Mouse (Mus musculus) liver, embryonic 14.5 days (tissue): ENCODE data around the gene Cks2. TPM values are rescaled to one million over a fixed set of nuclear protein-coding genes. Genes with fewer than 3 reads are reported as not detected.

Source experiments
- ATAC-seq: fragments of 200-750 bp; cut with Nextera tagmentation; 2 replicates; pipeline ENCODE4 v1.8.0; 2017; ENCODE audit warnings: moderate number of reproducible peaks, mild to moderate bottlenecking, moderate library complexity; ENCODE audit not compliant: insufficient read depth
- DNase-seq, 3 experiments: peaks; one replicate each; pipeline ENCODE4 v3.0.0-alpha.2; 2012 to 2013; ENCODE audit warnings: low read depth in 3 of 3, low spot score in 3 of 3
- H3K27ac ChIP-seq: fragments of 300-500 bp; sonication (generic); 2 replicates; pipeline ENCODE4 v1.5.1; 2014; ENCODE audit warnings: moderate library complexity, mild to moderate bottlenecking, control low read depth, inconsistent platforms
- H3K27me3 ChIP-seq: fragments of 300-500 bp; sonication (generic); 2 replicates; pipeline ENCODE4 v1.6.1; 2014; ENCODE audit warnings: mild to moderate bottlenecking, low read length, moderate library complexity; ENCODE audit not compliant: control insufficient read depth, insufficient read depth
- H3K36me3 ChIP-seq: fragments of 300-500 bp; sonication (generic); replicated peaks from 2 replicates; pipeline ENCODE4 v1.6.1; 2014; ENCODE audit warnings: low read depth; ENCODE audit not compliant: control insufficient read depth, insufficient read depth
- H3K4me1 ChIP-seq, 2 experiments: fragments of 200-500 bp in 1 of 2; fragments of 300-500 bp in 1 of 2; sonication (generic) in 1 of 2; replicated peaks; 2 replicates each; pipeline ENCODE4 v1.6.1; 2012 to 2014; ENCODE audit warnings: antibody characterized with exemption in 1 of 2, inconsistent platforms in 1 of 2, low read length in 1 of 2; ENCODE audit not compliant: control insufficient read depth in 2 of 2, insufficient read depth in 2 of 2
- H3K4me2 ChIP-seq: fragments of 300-500 bp; sonication (generic); 2 replicates; pipeline ENCODE4 v1.6.1; 2014; ENCODE audit warnings: low read depth, mild to moderate bottlenecking, control low read depth, moderate library complexity
- H3K4me3 ChIP-seq, 2 experiments: fragments of 200-500 bp in 1 of 2; fragments of 300-500 bp in 1 of 2; sonication (generic) in 1 of 2; 2 replicates each; pipeline ENCODE4 v1.5.1; 2012 to 2014; ENCODE audit warnings: low read depth in 2 of 2, low read length in 2 of 2, mild to moderate bottlenecking in 2 of 2, control low read depth in 1 of 2, inconsistent platforms in 1 of 2, moderate library complexity in 1 of 2; ENCODE audit not compliant: insufficient read depth in 1 of 2
- H3K9ac ChIP-seq: fragments of 300-500 bp; sonication (generic); replicated peaks from 2 replicates; pipeline ENCODE4 v1.6.1; 2014; ENCODE audit warnings: mild to moderate bottlenecking, control low read depth, moderate library complexity
- H3K9me3 ChIP-seq: fragments of 300-500 bp; sonication (generic); 2 replicates; pipeline ENCODE4 v1.6.1; 2016; ENCODE audit warnings: low read length, mixed read lengths; ENCODE audit not compliant: control insufficient read depth
- CTCF ChIP-seq: IDR thresholded peaks from 2 replicates; pipeline ENCODE4 v1.5.1; 2016; ENCODE audit warnings: antibody characterized with exemption, low read depth, control low read depth
- EP300 ChIP-seq: IDR thresholded peaks from 2 replicates; pipeline ENCODE4 v1.6.1; 2016; ENCODE audit warnings: antibody characterized with exemption, low read depth
- WGBS: fragments of 180-500 bp; shearing (Covaris S2); extraction: QIAGEN DNeasy Blood & Tissue Kit; methylation state at CpG from one replicate; pipeline ENCODE4 v1.1.7; 2014; ENCODE audit not compliant: insufficient replicate concordance; 5-methylcytosine and 5-hydroxymethylcytosine counted together
- polyA plus RNA-seq, 2 experiments: library from polyadenylated mRNA; depleted of rRNA in 1 of 2; stranded (reverse) in 1 of 2; unstranded in 1 of 2; fragments of >200 nt; fragmentation: Nextera tagmentation in 1 of 2; extraction: Ambion mirVana in 1 of 2; gene quantifications; 2 replicates each; pipeline versions ENCODE4 v1.2.1 to v1.2.3; 2012 to 2014

The Cks2 gene
- polyA plus RNA-seq, 2 experiments: 241 to 487 TPM

- no peak for TF ChIP-seq EP300
- no peak for TF ChIP-seq CTCF
- no peaks in the 10 kb centered on the region for H3K27me3 ChIP-seq
- H3K36me3 ChIP-seq: peaks cover 74% of the 10 kb centered on the region
- DNase-seq: no peak
- ATAC-seq: no peak
- no peaks in the 10 kb centered on the region for H3K9me3 ChIP-seq
- H3K27ac ChIP-seq: no peak overlapping the region
- WGBS: 87% methylated on average over 6 of the region's 6 CpGs
- no peak overlapping the region for H3K4me2 ChIP-seq
- H3K9ac ChIP-seq: no peak overlapping the region
- no peak overlapping the region for H3K4me3 ChIP-seq
- H3K4me1 ChIP-seq: peaks cover 7 to 15% of the 10 kb centered on the region in 2 experiments
These were observed 8.1 kb downstream of the Cks2 start for GRCm38 (mm10) chr13:51653159-51653558.

GRCm38 (mm10) chr13:51653961-51654360 is 8.9 kb downstream of the Cks2 start:
- WGBS: 85% methylated on average over 9 of the region's 9 CpGs
- Histone ChIP-seq H3K4me2 (no peak overlapping the region), H3K36me3 (peaks cover 79% of the 10 kb centered on the region), H3K9me3 (no peaks in the 10 kb centered on the region), H3K4me3 (no peak overlapping the region), H3K9ac (no peak overlapping the region), H3K27ac (no peak overlapping the region), H3K4me1 (peaks cover under 1 to 9% of the 10 kb centered on the region in 2 experiments), H3K27me3 (no peaks in the 10 kb centered on the region)
- ATAC-seq (no peak), DNase-seq (no peak)
- TF ChIP-seq CTCF: no peak
- no peak for TF ChIP-seq EP300

GRCm38 (mm10) chr13:51656516-51657235 is 11.6 kb downstream of the Cks2 start:
- H3K36me3 ChIP-seq: peaks cover 86% of the 10 kb centered on the region
- no peak overlapping the region for H3K27ac ChIP-seq
- no peak overlapping the region for H3K4me2 ChIP-seq
- DNase-seq: no peak
- H3K9me3 ChIP-seq: no peaks in the 10 kb centered on the region
- no peaks in the 10 kb centered on the region for H3K27me3 ChIP-seq
- ATAC-seq: no peak
- TF ChIP-seq EP300 (no peak), CTCF (no peak)
- peaks cover 0 to 4% of the 10 kb centered on the region in 2 experiments; a peak in 2 of 4 replicates for H3K4me1 ChIP-seq
- 89% methylated on average over 13 of the region's 13 CpGs for WGBS
- H3K4me3 ChIP-seq: no peak overlapping the region
- H3K9ac ChIP-seq: no peak overlapping the region

- H3K27me3 ChIP-seq: no peaks in the 10 kb centered on the region
- H3K4me2 ChIP-seq: no peak overlapping the region
- peaks cover 93% of the 10 kb centered on the region for H3K36me3 ChIP-seq
- ATAC-seq (no peak), DNase-seq (no peak)
- no peak overlapping the region for H3K9ac ChIP-seq
- H3K4me3 ChIP-seq: no peak overlapping the region
- H3K9me3 ChIP-seq: no peaks in the 10 kb centered on the region
- H3K27ac ChIP-seq: no peak overlapping the region
- H3K4me1 ChIP-seq: no peaks in the 10 kb centered on the region
- 70% methylated on average over 3 of the region's 3 CpGs for WGBS
- TF ChIP-seq EP300 (no peak), CTCF (no peak)
These were observed 13.1 kb downstream of the Cks2 start for GRCm38 (mm10) chr13:51658094-51658493.

DNA sequence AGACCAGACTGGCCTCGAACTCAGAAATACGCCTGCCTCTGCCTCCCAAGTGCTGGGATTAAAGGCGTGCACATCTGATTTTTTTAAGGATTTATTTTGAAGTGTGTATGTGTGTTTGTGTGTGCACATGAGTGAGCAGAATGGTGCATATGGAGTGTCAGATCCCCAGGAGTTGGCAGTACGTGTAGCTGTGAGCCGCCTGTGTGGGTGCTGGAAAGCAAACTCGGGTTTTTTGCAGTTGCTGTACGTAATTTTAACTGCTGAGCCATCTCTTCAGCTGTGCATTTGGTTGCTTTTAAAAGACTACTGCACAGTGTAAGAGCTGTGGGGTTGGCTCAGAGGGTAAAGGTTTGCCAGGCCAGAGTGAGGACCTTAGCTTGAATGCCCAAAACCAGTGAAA is 14.5 kb downstream of the Cks2 start:
- 88% methylated on average over 7 of the region's 7 CpGs for WGBS
- Histone ChIP-seq H3K4me3 (no peak overlapping the region), H3K9me3 (no peaks in the 10 kb centered on the region), H3K4me2 (no peak overlapping the region), H3K27me3 (no peaks in the 10 kb centered on the region), H3K27ac (no peak overlapping the region), H3K4me1 (no peaks in the 10 kb centered on the region), H3K9ac (no peak overlapping the region), H3K36me3 (peaks cover 92% of the 10 kb centered on the region)
- TF ChIP-seq CTCF (no peak), EP300 (no peak)
- ATAC-seq (no peak), DNase-seq (no peak)
